Comparison of ENCODE assay signal across 9 mouse cellular contexts in genomic region chr12:93152618-93153245, GRCm38 (mm10).
DNase-seq lines count a peak whose midpoint lies in the region; ATAC-seq and TF ChIP-seq lines count a peak whose summit lies in the region.
"Had no signal": no experiment of that assay in that cellular context is flagged by ENCODE, and none has a peak within 500 bp of the region (broad histone marks: within the 10 kb centered on the region; RNA-seq: fewer than 3 reads in every experiment).

No protein-coding gene starts in this region.

- H3K9me3 ChIP-seq in midbrain, embryonic 11.5 days (ENCODE audit: control insufficient read depth, low read length), result no peaks in the 10 kb centered on the region
- H3K9me3 ChIP-seq in midbrain, embryonic 13.5 days, result no peaks in the 10 kb centered on the region
- H3K9me3 ChIP-seq in kidney, postnatal 0 days (replicated peaks; ENCODE audit: low read length), result no peaks in the 10 kb centered on the region
- H3K9me3 ChIP-seq in heart, embryonic 10.5 days, result no peaks in the 10 kb centered on the region

- H3K36me3 ChIP-seq in midbrain, embryonic 11.5 days (ENCODE audit: control insufficient read depth, insufficient read depth, low read length), result no peaks in the 10 kb centered on the region
- no peaks in the 10 kb centered on the region for H3K36me3 ChIP-seq in midbrain, embryonic 13.5 days
- H3K36me3 ChIP-seq in kidney, postnatal 0 days (ENCODE audit: insufficient read depth, low read length), result no peaks in the 10 kb centered on the region
- no peaks in the 10 kb centered on the region for H3K36me3 ChIP-seq in heart, embryonic 10.5 days

- no peak overlapping the region for H3K4me2 ChIP-seq in midbrain, embryonic 11.5 days
- H3K4me2 ChIP-seq in midbrain, embryonic 13.5 days (replicated peaks), result no peak overlapping the region
- no peak overlapping the region for H3K4me2 ChIP-seq in kidney, postnatal 0 days (ENCODE audit: low read length)

- no peaks in the 10 kb centered on the region for H3K27me3 ChIP-seq in midbrain, embryonic 11.5 days (ENCODE audit: control insufficient read depth, insufficient read depth, low read length)
- no peaks in the 10 kb centered on the region for H3K27me3 ChIP-seq in midbrain, embryonic 13.5 days
- no peaks in the 10 kb centered on the region for H3K27me3 ChIP-seq in kidney, postnatal 0 days (ENCODE audit: insufficient read depth, low read length)
- H3K27me3 ChIP-seq in heart, embryonic 10.5 days (ENCODE audit: insufficient read depth, poor library complexity, severe bottlenecking), result no peaks in the 10 kb centered on the region

- 61% methylated on average over 6 of the region's 6 CpGs for WGBS in midbrain, embryonic 11.5 days
- 61% methylated on average over 6 of the region's 6 CpGs for WGBS in midbrain, embryonic 13.5 days
- 46% methylated on average over 6 of the region's 6 CpGs for WGBS in kidney, postnatal 0 days
- WGBS in lung, adult 2 months, result 46% methylated on average over 6 of the region's 6 CpGs
- WGBS in heart, embryonic 10.5 days, result 53% methylated on average over 6 of the region's 6 CpGs

- H3K27ac ChIP-seq in midbrain, embryonic 11.5 days (ENCODE audit: low read depth, low read length), result no peak overlapping the region
- no peak overlapping the region for H3K27ac ChIP-seq in midbrain, embryonic 13.5 days
- no peak overlapping the region for H3K27ac ChIP-seq in kidney, postnatal 0 days
- no peak overlapping the region for H3K27ac ChIP-seq in heart, embryonic 10.5 days

- H3K9ac ChIP-seq in midbrain, embryonic 11.5 days (ENCODE audit: low read length), result no peak overlapping the region
- H3K9ac ChIP-seq in midbrain, embryonic 13.5 days (replicated peaks), result no peak overlapping the region
- H3K9ac ChIP-seq in kidney, postnatal 0 days (ENCODE audit: low read depth, low read length), result no peak overlapping the region

- ATAC-seq in midbrain, embryonic 11.5 days (ENCODE audit: low FRiP score), result peak; percentile 76
- no peak for ATAC-seq in midbrain, embryonic 13.5 days
- ATAC-seq in kidney, postnatal 0 days (replicated peaks; ENCODE audit: low FRiP score, low read depth), result no peak

- DNase-seq in midbrain, embryonic 11.5 days (ENCODE audit: low spot score, missing footprints), result peak; percentile 94
- DNase-seq in WW6 (ENCODE audit: low read depth, low spot score), result peak; percentile 14
- DNase-seq in embryo, embryonic 9.5 days (ENCODE audit: extremely low spot score), result peak; percentile 29
- DNase-seq in kidney, postnatal 0 days (ENCODE audit: low spot score), result peak; percentile 47
- DNase-seq in lung, adult 2 months, result peak; percentile 18
- DNase-seq in right cerebral cortex, postnatal 36 days (ENCODE audit: low spot score in 2 of 2), result peak; percentile 8 to 12
- no peak for DNase-seq in heart, embryonic 10.5 days (ENCODE audit: low spot score)

- TF ChIP-seq POLR2A in lung, adult 2 months (IDR thresholded peaks at IDR 0.05; ENCODE audit: borderline replicate concordance, extremely low read depth, low read depth, low read length), result no peak

- no peak overlapping the region for H3K4me3 ChIP-seq in midbrain, embryonic 11.5 days (ENCODE audit: low read depth, low read length)
- H3K4me3 ChIP-seq in midbrain, embryonic 13.5 days (replicated peaks), result no peak overlapping the region
- no peak overlapping the region for H3K4me3 ChIP-seq in kidney, postnatal 0 days (replicated peaks; ENCODE audit: low read depth, low read length)
- no peak overlapping the region for H3K4me3 ChIP-seq in lung, adult 2 months (replicated peaks; ENCODE audit: extremely low read depth, low read depth, low read length)
- H3K4me3 ChIP-seq in heart, embryonic 10.5 days, result no peak overlapping the region
- H3K4me3 ChIP-seq: myocyte had no signal

- no peaks in the 10 kb centered on the region for H3K4me1 ChIP-seq in midbrain, embryonic 11.5 days (ENCODE audit: control insufficient read depth, insufficient read depth, low read length)
- H3K4me1 ChIP-seq in midbrain, embryonic 13.5 days (replicated peaks), result no peaks in the 10 kb centered on the region
- H3K4me1 ChIP-seq in kidney, postnatal 0 days (replicated peaks; ENCODE audit: insufficient read depth, low read length), result no peaks in the 10 kb centered on the region
- H3K4me1 ChIP-seq in lung, adult 2 months (ENCODE audit: control insufficient read depth, insufficient read depth, low read length), result no peaks in the 10 kb centered on the region
- H3K4me1 ChIP-seq in heart, embryonic 10.5 days, result no peaks in the 10 kb centered on the region

- TF ChIP-seq CTCF in kidney, postnatal 0 days (IDR thresholded peaks at IDR 0.05; ENCODE audit: low read depth), result peak; percentile 79
- peak; percentile 37; the same call in 1 of the 2 replicates for TF ChIP-seq CTCF in lung, adult 2 months (IDR thresholded peaks at IDR 0.05; ENCODE audit: insufficient read depth, low read length)
